Mouse (Mus musculus): ENCODE results near the gene Junb.

Gene Junb

GRCm38 (mm10) chr8:84936041-84936961, 42.2 kb downstream of the Junb start:
- no peak for DNase-seq

GRCm38 (mm10) chr8:84935489-84935888, 43.0 kb downstream of the Junb start:
- peak; percentile 12 for DNase-seq

DNA sequence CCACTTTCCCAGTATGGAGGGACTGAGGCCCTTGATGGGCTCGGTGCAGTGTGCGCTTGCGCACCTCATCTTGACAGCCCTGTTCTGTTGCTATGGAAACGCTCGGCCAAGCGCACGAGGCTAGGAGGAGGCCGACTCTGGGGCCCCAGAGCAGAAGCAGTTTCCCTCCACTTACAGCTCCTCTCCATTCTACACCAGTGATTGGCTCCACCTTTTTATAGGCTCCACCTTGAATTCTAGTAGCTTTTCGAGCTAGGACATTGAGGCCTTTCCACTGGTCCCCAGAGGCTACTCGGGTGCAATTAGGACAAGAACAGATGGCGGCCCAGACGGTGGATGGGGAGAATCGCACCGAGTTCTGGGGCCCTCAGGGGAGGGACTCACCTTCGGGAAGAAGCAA, 43.7 kb downstream of the Junb start:
- no peak for DNase-seq

- DNase-seq: no peak
Measured at GRCm38 (mm10) chr8:84933767-84934559, 44.6 kb downstream of the Junb start.

DNA sequence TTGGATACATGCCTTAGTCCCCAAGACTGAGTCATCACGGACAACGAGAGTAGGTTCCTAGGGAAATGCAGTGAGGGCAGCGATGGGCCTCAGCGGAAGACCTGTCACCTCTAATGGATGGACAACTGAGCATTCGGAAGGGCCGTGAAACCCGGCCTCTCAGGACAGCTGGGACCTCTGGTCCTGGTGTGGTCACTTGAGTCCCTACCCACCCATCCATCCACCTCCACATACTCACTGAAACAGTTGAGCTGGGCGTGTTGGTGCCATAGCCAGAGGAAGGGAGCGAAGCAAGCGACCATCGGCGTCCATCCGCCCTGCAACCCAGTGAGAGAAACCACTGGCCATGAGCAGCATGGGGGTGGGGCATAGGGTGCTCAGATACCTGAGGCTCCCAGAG, 47.9 kb downstream of the Junb start:
- DNase-seq: no peak

DNA sequence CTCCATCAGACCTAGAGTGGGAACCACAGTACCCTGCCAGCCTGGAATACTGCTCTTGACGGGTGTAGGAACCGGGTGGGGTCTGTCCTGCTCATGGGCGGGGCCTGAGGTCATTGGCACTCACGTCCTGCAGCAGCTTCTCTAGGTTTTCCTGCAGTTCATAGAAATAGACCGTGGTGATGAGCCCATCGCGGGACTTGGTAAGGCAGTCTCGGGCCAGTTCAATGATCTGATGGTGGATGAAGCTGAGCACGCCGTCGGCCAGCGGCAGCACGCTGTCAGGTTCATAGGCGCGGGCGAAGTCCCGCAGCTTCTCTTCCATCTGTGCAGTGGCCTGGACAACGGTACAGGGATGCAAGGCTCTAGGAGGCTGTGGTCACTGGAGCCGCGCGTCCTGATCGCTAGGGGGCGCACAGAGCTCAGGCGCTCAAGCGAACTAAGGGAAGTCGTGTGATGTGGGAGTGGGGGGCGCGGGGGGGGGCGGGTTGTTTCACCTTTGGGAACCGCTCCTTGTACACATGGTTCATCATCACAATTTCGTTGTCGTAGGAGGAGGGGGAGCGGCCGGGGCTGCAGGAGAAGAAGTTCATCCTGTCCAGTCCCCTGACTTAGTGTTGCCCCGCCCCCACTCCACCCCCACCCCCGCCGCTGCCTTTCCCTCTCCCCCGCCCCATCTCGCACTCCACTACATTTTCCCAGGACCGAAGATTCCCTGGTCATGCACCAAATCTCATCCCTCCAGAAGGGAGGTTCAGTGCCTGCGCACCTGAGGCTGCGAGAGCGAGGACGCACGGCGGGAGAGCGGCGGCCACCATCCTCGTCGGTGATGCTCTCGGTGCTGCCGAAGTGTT, 49.8 kb downstream of the Junb start:
- peak; percentile 85 for DNase-seq

DNA sequence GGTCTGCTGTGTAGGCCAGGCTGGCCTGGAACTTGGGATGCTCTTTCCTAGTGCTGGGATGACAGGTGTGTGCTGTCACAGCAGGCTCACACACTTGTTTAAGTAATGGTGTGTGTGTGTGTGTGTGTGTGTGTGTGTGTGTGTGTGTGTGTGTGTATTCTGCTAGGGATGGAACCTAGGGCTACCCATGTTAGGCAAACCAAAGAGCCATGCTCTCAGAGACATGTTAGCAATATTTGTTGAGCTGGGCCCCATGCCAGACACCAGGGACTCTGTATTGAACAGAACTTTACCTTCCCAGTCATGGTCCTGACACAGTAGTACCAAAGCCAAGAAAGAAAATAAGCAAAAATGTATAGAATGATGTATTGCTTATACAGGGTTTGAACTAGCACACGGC, 51.0 kb downstream of the Junb start:
- no peak for DNase-seq

GRCm38 (mm10) chr8:84925557-84925956, 53.0 kb downstream of the Junb start:
- DNase-seq: no peak
